Mouse (Mus musculus) myocyte (in vitro differentiated cells): Measurements from ENCODE around the gene Mmp17.

Experiments
- MYOD1 ChIP-seq, 3 experiments: IDR thresholded peaks; one replicate each; pipeline ENCODE4 v1.6.1; 2011; ENCODE audit warnings: control low read depth in 2 of 3, low read depth in 2 of 3, mild to moderate bottlenecking in 2 of 3, moderate library complexity in 1 of 3; ENCODE audit not compliant: insufficient read length in 2 of 3, control insufficient read depth in 1 of 3
- POLR2A ChIP-seq: IDR thresholded peaks from one replicate; pipeline ENCODE4 v1.6.1; 2011; ENCODE audit warnings: low read depth, mild to moderate bottlenecking, control low read depth, moderate library complexity; ENCODE audit not compliant: insufficient read length
- REST ChIP-seq: IDR thresholded peaks from one replicate; pipeline ENCODE4 v1.6.1; 2011; ENCODE audit warnings: mild to moderate bottlenecking, control low read depth, moderate library complexity; ENCODE audit not compliant: insufficient read depth, insufficient read length

DNA sequence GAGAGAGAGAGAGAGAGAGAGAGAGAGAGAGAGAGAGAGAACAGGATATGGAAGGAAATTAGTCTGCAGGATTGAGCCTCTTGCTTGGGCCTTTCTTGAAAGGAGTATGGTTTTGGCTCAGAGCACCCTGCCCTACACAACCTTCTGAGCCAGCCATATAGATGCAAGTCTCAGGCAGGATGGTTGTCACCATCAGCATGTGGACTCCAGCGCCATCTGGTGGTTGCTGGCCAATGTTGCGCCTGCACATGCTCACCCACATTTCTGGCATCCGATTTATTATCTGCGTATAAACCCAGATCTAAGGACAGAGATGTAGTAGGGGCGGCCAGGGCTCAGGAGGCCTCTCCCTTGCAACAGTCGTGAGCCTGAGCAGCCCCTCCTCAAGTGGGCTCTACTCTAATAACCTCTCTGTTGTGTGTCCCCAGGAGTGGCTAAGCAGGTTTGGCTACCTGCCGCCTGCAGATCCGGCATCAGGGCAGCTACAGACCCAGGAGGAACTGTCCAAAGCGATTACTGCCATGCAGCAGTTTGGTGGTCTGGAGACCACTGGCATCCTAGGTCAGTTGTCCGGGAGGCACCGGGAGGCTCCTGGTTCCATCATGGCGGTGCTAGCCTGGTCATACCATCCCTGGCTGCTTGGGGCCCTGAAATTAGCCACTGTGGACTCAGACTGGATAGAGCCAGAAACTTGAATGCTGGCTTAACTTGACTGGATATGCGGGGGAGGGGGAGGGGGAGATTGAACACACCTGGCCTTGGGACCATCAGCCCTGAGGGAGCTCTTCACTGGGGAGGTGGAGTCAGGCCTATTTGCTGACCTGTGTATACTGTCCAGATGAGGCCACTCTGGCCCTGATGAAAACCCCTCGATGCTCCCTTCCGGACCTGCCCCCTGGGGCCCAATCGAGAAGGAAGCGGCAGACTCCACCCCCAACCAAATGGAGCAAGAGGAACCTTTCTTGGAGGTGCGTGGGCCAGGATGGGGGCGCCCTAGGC lies 10.4 kb downstream of the Mmp17 start:
- TF ChIP-seq MYOD1 (IDR thresholded peaks at IDR 0.05; ENCODE audit: control insufficient read depth in 1 of 3, insufficient read length in 2 of 3, low read depth in 2 of 3) (no peak), POLR2A (no peak), REST (no peak)
